Mouse (Mus musculus): ENCODE data around the gene Ptprk.

GRCm38 (mm10) chr10:28027791-28028190 lies 46.8 kb upstream of the Ptprk start:
- TF ChIP-seq POLR2A (IDR thresholded peaks at IDR 0.05; ENCODE audit: borderline replicate concordance, control insufficient read depth, low read depth, low read length) (no peak), CTCF (IDR thresholded peaks at IDR 0.05; ENCODE audit: control insufficient read depth, insufficient read depth, low read length) (no peak)

Measured in bone marrow, adult 2 months (tissue).